Mouse (Mus musculus) NIH3T3 (cell line): ENCODE data around the gene Efhd2.

ENCODE experiments used
- DNase-seq: peaks from one replicate; pipeline ENCODE4 v3.0.0-alpha.2; 2012; ENCODE audit warnings: low read depth

Efhd2 gene

GRCm38 (mm10) chr4:141879875-141880274 lies 5.2 kb upstream of the Efhd2 start:
- DNase-seq, result no peak

- DNase-seq, result peak; percentile 63
Measured at GRCm38 (mm10) chr4:141879074-141879473, 4.4 kb upstream of the Efhd2 start.

GRCm38 (mm10) chr4:141878621-141879020 lies 3.9 kb upstream of the Efhd2 start:
- DNase-seq, result no peak

GRCm38 (mm10) chr4:141875481-141876108 lies 875 bp upstream of the Efhd2 start:
- DNase-seq, result no peak

- peak; percentile 7 for DNase-seq
Measured at GRCm38 (mm10) chr4:141874111-141874600, 564 bp downstream of the Efhd2 start.

- no peak for DNase-seq
Measured at GRCm38 (mm10) chr4:141872977-141873376, 1.7 kb downstream of the Efhd2 start.

GRCm38 (mm10) chr4:141871909-141872308 lies 2.8 kb downstream of the Efhd2 start:
- no peak for DNase-seq

- DNase-seq, result no peak
Measured at GRCm38 (mm10) chr4:141871333-141871725, 3.4 kb downstream of the Efhd2 start.

GRCm38 (mm10) chr4:141870666-141871332 lies 3.9 kb downstream of the Efhd2 start:
- DNase-seq, result no peak

GRCm38 (mm10) chr4:141869436-141870215 lies 5.1 kb downstream of the Efhd2 start:
- DNase-seq, result peak; percentile 14

- no peak for DNase-seq
Measured at GRCm38 (mm10) chr4:141868051-141868450, 6.7 kb downstream of the Efhd2 start.

- peak; percentile 9 for DNase-seq
Measured at GRCm38 (mm10) chr4:141867498-141867897, 7.2 kb downstream of the Efhd2 start.

- peak; percentile 63 for DNase-seq
Measured at GRCm38 (mm10) chr4:141866933-141867490, 7.7 kb downstream of the Efhd2 start.

- DNase-seq, result no peak
Measured at GRCm38 (mm10) chr4:141865600-141865999, 9.1 kb downstream of the Efhd2 start.

GRCm38 (mm10) chr4:141865006-141865405 lies 9.7 kb downstream of the Efhd2 start:
- no peak for DNase-seq

- DNase-seq, result no peak
Measured at GRCm38 (mm10) chr4:141864506-141864905, 10.2 kb downstream of the Efhd2 start.

- DNase-seq, result no peak
Measured at GRCm38 (mm10) chr4:141863726-141864280, 10.9 kb downstream of the Efhd2 start.

- no peak for DNase-seq
Measured at GRCm38 (mm10) chr4:141862867-141863266, 11.9 kb downstream of the Efhd2 start.

- no peak for DNase-seq
Measured at GRCm38 (mm10) chr4:141861591-141862295, 13.0 kb downstream of the Efhd2 start.

- DNase-seq, result no peak
Measured at GRCm38 (mm10) chr4:141860246-141860841, 14.4 kb downstream of the Efhd2 start.

- no peak for DNase-seq
Measured at GRCm38 (mm10) chr4:141859351-141859750, 15.4 kb downstream of the Efhd2 start.
